Mouse (Mus musculus): ENCODE results near the gene Nr1d1.

The Nr1d1 gene

GRCm38 (mm10) chr11:98774582-98775347, at the start of gene Nr1d1:
Nr1d1 (minus strand) TSS chr11:98775333.
- in situ Hi-C loops (cut with MboI; ENCODE audit: unreplicated experiment in 2 of 2), result loop anchor here in 1 of 2 experiments (5.0 kb wide), 1 partner anchor 37 kb away; no protein-coding TSS in a partner anchor

- in situ Hi-C loops (cut with MboI; ENCODE audit: unreplicated experiment in 2 of 2), result loop anchor here in 1 of 2 experiments (10.0 kb wide), 1 partner anchor 106 kb away; no protein-coding TSS in a partner anchor
Observed at GRCm38 (mm10) chr11:98820968-98821367, 45.8 kb upstream of the Nr1d1 start.

GRCm38 (mm10) chr11:98816706-98817239, 41.6 kb upstream of the Nr1d1 start:
- in situ Hi-C loops (cut with MboI; ENCODE audit: unreplicated experiment in 2 of 2), result no loop called here

- in situ Hi-C loops (cut with MboI; ENCODE audit: unreplicated experiment in 2 of 2), result no loop called here
Observed at GRCm38 (mm10) chr11:98810686-98811085, 35.6 kb upstream of the Nr1d1 start.

GRCm38 (mm10) chr11:98809457-98810290, 34.5 kb upstream of the Nr1d1 start:
- in situ Hi-C loops (cut with MboI; ENCODE audit: unreplicated experiment in 2 of 2), result no loop called here

GRCm38 (mm10) chr11:98808417-98808816, 33.3 kb upstream of the Nr1d1 start:
- in situ Hi-C loops (cut with MboI; ENCODE audit: unreplicated experiment in 2 of 2), result no loop called here

- in situ Hi-C loops (cut with MboI; ENCODE audit: unreplicated experiment in 2 of 2), result no loop called here
Observed at GRCm38 (mm10) chr11:98804605-98805004, 29.5 kb upstream of the Nr1d1 start, which contains the start of gene Casc3. Casc3 (plus strand) TSS chr11:98804905.

GRCm38 (mm10) chr11:98797909-98798308, 22.8 kb upstream of the Nr1d1 start:
- in situ Hi-C loops (cut with MboI; ENCODE audit: unreplicated experiment in 2 of 2), result no loop called here

GRCm38 (mm10) chr11:98797306-98797705, 22.2 kb upstream of the Nr1d1 start:
- in situ Hi-C loops (cut with MboI; ENCODE audit: unreplicated experiment in 2 of 2), result no loop called here

GRCm38 (mm10) chr11:98796515-98797216, 21.5 kb upstream of the Nr1d1 start:
- in situ Hi-C loops (cut with MboI; ENCODE audit: unreplicated experiment in 2 of 2), result no loop called here

- in situ Hi-C loops (cut with MboI; ENCODE audit: unreplicated experiment in 2 of 2), result no loop called here
Observed at GRCm38 (mm10) chr11:98795714-98796514, 20.8 kb upstream of the Nr1d1 start.

GRCm38 (mm10) chr11:98795015-98795713, 20.0 kb upstream of the Nr1d1 start, which contains the start of gene Msl1:
Msl1 (plus strand) TSS chr11:98795516.
- in situ Hi-C loops (cut with MboI; ENCODE audit: unreplicated experiment in 2 of 2), result no loop called here

- in situ Hi-C loops (cut with MboI; ENCODE audit: unreplicated experiment in 2 of 2), result loop anchor here (5.0 kb wide), 1 partner anchor 33 kb away; no protein-coding TSS in a partner anchor
Observed at GRCm38 (mm10) chr11:98794469-98795014, 19.4 kb upstream of the Nr1d1 start.

- in situ Hi-C loops (cut with MboI; ENCODE audit: unreplicated experiment in 2 of 2), result loop anchor here (5.0 kb wide), 1 partner anchor 35 kb away; no protein-coding TSS in a partner anchor
Observed at GRCm38 (mm10) chr11:98792081-98792480, 16.9 kb upstream of the Nr1d1 start.

GRCm38 (mm10) chr11:98791448-98791847, 16.3 kb upstream of the Nr1d1 start:
- in situ Hi-C loops (cut with MboI; ENCODE audit: unreplicated experiment in 2 of 2), result loop anchor here (5.0 kb wide), 1 partner anchor 36 kb away; no protein-coding TSS in a partner anchor

- in situ Hi-C loops (cut with MboI; ENCODE audit: unreplicated experiment in 2 of 2), result loop anchor here (5.0 kb wide), 1 partner anchor 37 kb away; no protein-coding TSS in a partner anchor
Observed at GRCm38 (mm10) chr11:98790631-98791205, 15.6 kb upstream of the Nr1d1 start.

GRCm38 (mm10) chr11:98789824-98790223, 14.7 kb upstream of the Nr1d1 start:
- in situ Hi-C loops (cut with MboI; ENCODE audit: unreplicated experiment in 2 of 2), result loop anchor here (5.0 kb wide), 3 partner anchors 37 to 78 kb away; no protein-coding TSS in a partner anchor

Measured in v-Abl transformed pro-B cells (cell line).